Mouse (Mus musculus): ENCODE data around the gene Fut1. TPM values are rescaled to one million over a fixed set of nuclear protein-coding genes. Genes with fewer than 3 reads are reported as not detected.

The Fut1 gene
- polyA plus RNA-seq, 2 experiments: 1.0 to 1.2 TPM

GRCm38 (mm10) chr7:45621443-45621842 lies 4.4 kb downstream of the Fut1 start, which contains the start of gene Izumo1:
Izumo1 (plus strand) TSS chr7:45621811.
- H3K4me2 ChIP-seq (replicated peaks; ENCODE audit: low read depth, low read length, severe bottlenecking): no peak within 1 kb of the TSS
- peaks cover 1% of the 10 kb centered on the region; the same call in 1 of the 2 replicates for H3K4me1 ChIP-seq (ENCODE audit: control insufficient read depth, insufficient read depth, low read length)
- no peak within 1 kb of the TSS for H3K9ac ChIP-seq (ENCODE audit: low read depth, low read length, severe bottlenecking)
- H3K9me3 ChIP-seq (ENCODE audit: control insufficient read depth, low read length): no peaks in the 10 kb centered on the region
- DNase-seq (ENCODE audit: low spot score) (no peak), ATAC-seq (ENCODE audit: low FRiP score, low read depth) (no peak)
- H3K27ac ChIP-seq (replicated peaks; ENCODE audit: low read depth, low read length): no peak within 1 kb of the TSS
- TF ChIP-seq POLR2A (IDR thresholded peaks at IDR 0.05; ENCODE audit: borderline replicate concordance, extremely low read depth, insufficient read depth, insufficient read length): no peak
- H3K27me3 ChIP-seq (ENCODE audit: control insufficient read depth, insufficient read depth, low read length): peaks cover 21% of the 10 kb centered on the region; the same call in 1 of the 2 replicates
- no peaks in the 10 kb centered on the region for H3K36me3 ChIP-seq (ENCODE audit: control insufficient read depth, insufficient read depth, low read length)
- WGBS: 35% methylated on average over 9 of the region's 9 CpGs
- no peak within 1 kb of the TSS for H3K4me3 ChIP-seq (replicated peaks; ENCODE audit: low read length)

- no peaks in the 10 kb centered on the region for H3K36me3 ChIP-seq (ENCODE audit: control insufficient read depth, insufficient read depth, low read length)
- H3K4me1 ChIP-seq (ENCODE audit: control insufficient read depth, insufficient read depth, low read length): no peaks in the 10 kb centered on the region
- 88% methylated on average over 11 of the region's 11 CpGs for WGBS
- no peak for ATAC-seq (ENCODE audit: low FRiP score, low read depth)
- TF ChIP-seq POLR2A (IDR thresholded peaks at IDR 0.05; ENCODE audit: borderline replicate concordance, extremely low read depth, insufficient read depth, insufficient read length): no peak
- H3K27me3 ChIP-seq (ENCODE audit: control insufficient read depth, insufficient read depth, low read length): peaks cover 6% of the 10 kb centered on the region; the same call in 1 of the 2 replicates
- no peak overlapping the region for H3K4me2 ChIP-seq (replicated peaks; ENCODE audit: low read depth, low read length, severe bottlenecking)
- no peak overlapping the region for H3K9ac ChIP-seq (ENCODE audit: low read depth, low read length, severe bottlenecking)
- H3K9me3 ChIP-seq (ENCODE audit: control insufficient read depth, low read length): no peaks in the 10 kb centered on the region
- no peak for DNase-seq (ENCODE audit: low spot score)
- H3K4me3 ChIP-seq (replicated peaks; ENCODE audit: low read length): no peak overlapping the region
- H3K27ac ChIP-seq (replicated peaks; ENCODE audit: low read depth, low read length): no peak overlapping the region
Measured at GRCm38 (mm10) chr7:45623507-45623906, 6.4 kb downstream of the Fut1 start.

DNA sequence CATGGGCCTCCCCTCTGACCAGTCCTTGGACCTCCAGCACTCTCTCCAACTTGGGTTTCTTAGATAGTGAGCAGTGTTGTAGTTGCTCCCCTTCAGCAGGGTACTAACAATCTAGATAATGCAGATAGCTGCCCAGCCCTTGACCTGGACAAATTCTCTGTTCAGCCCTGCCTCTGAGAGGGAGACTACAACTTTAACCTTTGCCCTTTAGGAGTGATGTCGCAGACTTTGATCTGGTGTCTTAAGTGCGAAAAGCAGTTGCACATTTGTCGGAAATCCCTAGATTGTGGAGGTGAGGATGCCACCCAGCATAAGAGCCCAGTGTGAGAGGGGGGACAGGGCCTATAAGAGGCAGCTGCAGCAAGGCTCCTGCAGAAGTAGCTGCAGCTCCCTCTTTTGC lies 7.6 kb downstream of the Fut1 start:
- no peak overlapping the region for H3K27ac ChIP-seq (replicated peaks; ENCODE audit: low read depth, low read length)
- H3K27me3 ChIP-seq (ENCODE audit: control insufficient read depth, insufficient read depth, low read length): no peaks in the 10 kb centered on the region
- ATAC-seq (ENCODE audit: low FRiP score, low read depth): no peak
- whole genome bisulfite sequencing: 41% methylated on average over 3 of the region's 3 CpGs
- H3K4me2 ChIP-seq (replicated peaks; ENCODE audit: low read depth, low read length, severe bottlenecking): no peak overlapping the region
- H3K9me3 ChIP-seq (ENCODE audit: control insufficient read depth, low read length): no peaks in the 10 kb centered on the region
- TF ChIP-seq POLR2A (IDR thresholded peaks at IDR 0.05; ENCODE audit: borderline replicate concordance, extremely low read depth, insufficient read depth, insufficient read length): no peak
- DNase-seq (ENCODE audit: low spot score): no peak
- no peaks in the 10 kb centered on the region for H3K4me1 ChIP-seq (ENCODE audit: control insufficient read depth, insufficient read depth, low read length)
- no peak overlapping the region for H3K9ac ChIP-seq (ENCODE audit: low read depth, low read length, severe bottlenecking)
- no peak overlapping the region for H3K4me3 ChIP-seq (replicated peaks; ENCODE audit: low read length)
- no peaks in the 10 kb centered on the region for H3K36me3 ChIP-seq (ENCODE audit: control insufficient read depth, insufficient read depth, low read length)

DNA sequence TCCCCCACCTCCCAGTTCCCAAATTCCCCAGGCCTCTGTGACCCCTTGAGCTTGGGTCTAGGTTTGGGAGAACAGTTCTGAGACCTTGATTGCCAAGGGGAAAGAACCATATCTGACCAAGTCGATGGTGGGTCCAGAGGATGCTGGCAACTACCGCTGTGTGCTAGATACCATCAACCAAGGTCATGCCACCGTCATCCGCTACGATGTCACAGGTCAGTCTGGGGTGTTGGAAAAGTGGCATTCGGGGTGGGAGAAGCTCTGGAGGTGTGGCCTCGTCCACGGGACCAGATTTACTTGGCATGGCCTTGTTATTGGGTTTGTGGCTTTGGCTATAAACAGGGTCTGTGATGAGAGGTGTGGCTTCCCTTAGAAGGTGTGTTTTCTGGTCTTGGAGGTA lies 8.4 kb downstream of the Fut1 start:
- ATAC-seq (ENCODE audit: low FRiP score, low read depth) (no peak), DNase-seq (ENCODE audit: low spot score) (no peak)
- H3K4me2 ChIP-seq (replicated peaks; ENCODE audit: low read depth, low read length, severe bottlenecking): no peak overlapping the region
- 91% methylated on average over 8 of the region's 8 CpGs for WGBS
- no peaks in the 10 kb centered on the region for H3K27me3 ChIP-seq (ENCODE audit: control insufficient read depth, insufficient read depth, low read length)
- no peak overlapping the region for H3K27ac ChIP-seq (replicated peaks; ENCODE audit: low read depth, low read length)
- H3K4me3 ChIP-seq (replicated peaks; ENCODE audit: low read length): no peak overlapping the region
- H3K4me1 ChIP-seq (ENCODE audit: control insufficient read depth, insufficient read depth, low read length): no peaks in the 10 kb centered on the region
- H3K9me3 ChIP-seq (ENCODE audit: control insufficient read depth, low read length): no peaks in the 10 kb centered on the region
- no peak for TF ChIP-seq POLR2A (IDR thresholded peaks at IDR 0.05; ENCODE audit: borderline replicate concordance, extremely low read depth, insufficient read depth, insufficient read length)
- no peaks in the 10 kb centered on the region for H3K36me3 ChIP-seq (ENCODE audit: control insufficient read depth, insufficient read depth, low read length)
- H3K9ac ChIP-seq (ENCODE audit: low read depth, low read length, severe bottlenecking): no peak overlapping the region

- 89% methylated on average over 7 of the region's 7 CpGs for WGBS
Measured at GRCm38 (mm10) chr7:45626571-45627076, 9.5 kb downstream of the Fut1 start.

More at GRCm38 (mm10) chr7:45626571-45627076, 9.5 kb downstream of the Fut1 start:
- ATAC-seq (ENCODE audit: low FRiP score, low read depth) (no peak), DNase-seq (ENCODE audit: low spot score) (no peak)
- no peaks in the 10 kb centered on the region for H3K36me3 ChIP-seq (ENCODE audit: control insufficient read depth, insufficient read depth, low read length)
- H3K27me3 ChIP-seq (ENCODE audit: control insufficient read depth, insufficient read depth, low read length): no peaks in the 10 kb centered on the region
- no peaks in the 10 kb centered on the region for H3K9me3 ChIP-seq (ENCODE audit: control insufficient read depth, low read length)
- no peak overlapping the region for H3K4me2 ChIP-seq (replicated peaks; ENCODE audit: low read depth, low read length, severe bottlenecking)
- H3K27ac ChIP-seq (replicated peaks; ENCODE audit: low read depth, low read length): no peak overlapping the region
- H3K4me1 ChIP-seq (ENCODE audit: control insufficient read depth, insufficient read depth, low read length): no peaks in the 10 kb centered on the region
- H3K9ac ChIP-seq (ENCODE audit: low read depth, low read length, severe bottlenecking): no peak overlapping the region
- no peak overlapping the region for H3K4me3 ChIP-seq (replicated peaks; ENCODE audit: low read length)
- TF ChIP-seq POLR2A (IDR thresholded peaks at IDR 0.05; ENCODE audit: borderline replicate concordance, extremely low read depth, insufficient read depth, insufficient read length): no peak
